Mouse (Mus musculus): ENCODE measurements around the gene Tmem175.
A peak's percentile ranks its signal among the peaks of the same experiment; 100 is the strongest.

GRCm38 (mm10) chr5:108668977-108669936 is 39.7 kb downstream of the Tmem175 start, which contains the start of gene Dgkq:
- TF ChIP-seq CTCF (IDR thresholded peaks at IDR 0.05) (peak; percentile 75), POLR2A (IDR thresholded peaks at IDR 0.05; ENCODE audit: insufficient read depth, low read depth, low read length) (peak; percentile 88), EP300 (IDR thresholded peaks at IDR 0.05; ENCODE audit: insufficient read depth, low read depth, low read length) (peak; percentile 59; the same call in 1 of the 2 replicates)

Measured in heart, adult 2 months (tissue).